In genomic region chr2:49600021-49600681, GRCm38 (mm10) we compare ENCODE assay signal across 13 mouse cellular contexts. TPM values are rescaled to one million over a fixed set of nuclear protein-coding genes. Genes with fewer than 3 reads are reported as not detected.
DNase-seq lines count a peak whose midpoint lies in the region; ATAC-seq lines count a peak whose summit lies in the region.
"Had no signal": no experiment of that assay in that cellular context is flagged by ENCODE, and none has a peak within 500 bp of the region (broad histone marks: within the 10 kb centered on the region; RNA-seq: fewer than 3 reads in every experiment).

No protein-coding gene starts in this region.

- WGBS in midbrain, embryonic 14.5 days: 64% methylated on average over 7 of the region's 7 CpGs
- WGBS in midbrain, embryonic 15.5 days: 59% methylated on average over 7 of the region's 7 CpGs
- WGBS in hindbrain, embryonic 13.5 days: 39% methylated on average over 7 of the region's 7 CpGs

- no peak overlapping the region for H3K4me3 ChIP-seq in midbrain, embryonic 14.5 days (replicated peaks; ENCODE audit: low read depth, low read length)
- H3K4me3 ChIP-seq in midbrain, embryonic 15.5 days: no peak overlapping the region
- H3K4me3 ChIP-seq in hindbrain, embryonic 13.5 days: no peak overlapping the region
- H3K4me3 ChIP-seq: limb, embryonic 13.5 days had no signal

- H3K36me3 ChIP-seq in midbrain, embryonic 14.5 days (ENCODE audit: control insufficient read depth, insufficient read depth, low read length): no peaks in the 10 kb centered on the region
- H3K36me3 ChIP-seq in midbrain, embryonic 15.5 days (replicated peaks): no peaks in the 10 kb centered on the region
- no peaks in the 10 kb centered on the region for H3K36me3 ChIP-seq in hindbrain, embryonic 13.5 days
- H3K36me3 ChIP-seq: limb, embryonic 13.5 days had no signal

- H3K9ac ChIP-seq in midbrain, embryonic 14.5 days (replicated peaks; ENCODE audit: low read length): no peak overlapping the region
- no peak overlapping the region for H3K9ac ChIP-seq in midbrain, embryonic 15.5 days
- no peak overlapping the region for H3K9ac ChIP-seq in hindbrain, embryonic 13.5 days
- H3K9ac ChIP-seq: limb, embryonic 13.5 days had no signal

- DNase-seq in adrenal gland, adult 2 months: peak; percentile 40
- no peak for DNase-seq in adrenal gland, postnatal 4 days (ENCODE audit: low spot score in 2 of 2)
- peak; percentile 28 for DNase-seq in midbrain, embryonic 14.5 days
- no peak for DNase-seq in right cerebral cortex, postnatal 14 days
- no peak for DNase-seq in spleen, adult 12 weeks (ENCODE audit: low spot score)
- DNase-seq: cerebellum, adult 11 months; lung, postnatal 10 days; thymus, postnatal 4 days had no signal

- H3K27me3 ChIP-seq in midbrain, embryonic 14.5 days (ENCODE audit: control insufficient read depth, insufficient read depth, low read length): no peaks in the 10 kb centered on the region
- H3K27me3 ChIP-seq in midbrain, embryonic 15.5 days (replicated peaks): no peaks in the 10 kb centered on the region
- H3K27me3 ChIP-seq in hindbrain, embryonic 13.5 days: no peaks in the 10 kb centered on the region
- H3K27me3 ChIP-seq: limb, embryonic 13.5 days had no signal

- no peaks in the 10 kb centered on the region for H3K9me3 ChIP-seq in midbrain, embryonic 14.5 days (ENCODE audit: control insufficient read depth, low read length)
- no peaks in the 10 kb centered on the region for H3K9me3 ChIP-seq in midbrain, embryonic 15.5 days
- H3K9me3 ChIP-seq in hindbrain, embryonic 13.5 days: no peaks in the 10 kb centered on the region
- H3K9me3 ChIP-seq: limb, embryonic 13.5 days had no signal

- H3K4me2 ChIP-seq in midbrain, embryonic 14.5 days (ENCODE audit: low read length): no peak overlapping the region
- no peak overlapping the region for H3K4me2 ChIP-seq in midbrain, embryonic 15.5 days
- no peak overlapping the region for H3K4me2 ChIP-seq in hindbrain, embryonic 13.5 days
- H3K4me2 ChIP-seq: limb, embryonic 13.5 days had no signal

- ATAC-seq in midbrain, embryonic 14.5 days (ENCODE audit: low FRiP score, low TSS enrichment): no peak
- no peak; the same call in 1 of the 2 replicates for ATAC-seq in midbrain, embryonic 15.5 days (replicated peaks)
- peak; percentile 67 for ATAC-seq in hindbrain, embryonic 13.5 days (ENCODE audit: low FRiP score)
- no peak for ATAC-seq in CD4-positive, CD25-positive, alpha-beta regulatory T cell, adult 4 months

- H3K4me1 ChIP-seq in midbrain, embryonic 14.5 days (ENCODE audit: control insufficient read depth, insufficient read depth, low read length): 0 out of 2 replicates have a peak, but pooled peaks cover 3% of the 10 kb centered on the region
- peaks cover 5% of the 10 kb centered on the region; the same call in 1 of the 2 replicates for H3K4me1 ChIP-seq in midbrain, embryonic 15.5 days
- H3K4me1 ChIP-seq in hindbrain, embryonic 13.5 days (replicated peaks): peaks cover 16% of the 10 kb centered on the region

- H3K27ac ChIP-seq in midbrain, embryonic 14.5 days (replicated peaks; ENCODE audit: low read depth, low read length): no peak overlapping the region
- no peak overlapping the region for H3K27ac ChIP-seq in midbrain, embryonic 15.5 days
- H3K27ac ChIP-seq in hindbrain, embryonic 13.5 days: peak overlapping the region; percentile 48
- H3K27ac ChIP-seq: limb, embryonic 13.5 days had no signal

RNA-seq across cellular contexts. Expression of gene Kif5c, which starts 18.9 kb away (rescaled TPM):
- total RNA-seq in adrenal gland, adult 2 months (2021): 10 to 100 TPM in 1 of 2 experiments, 1 to 10 TPM in 1; 8.8 to 10.8 TPM
- 0.63 and 0.87 TPM in 2 replicates for polyA plus RNA-seq in adrenal gland, adult 2 months (2012; rRNA removed)
- 10 to 100 TPM; 20.8 to 31.1 TPM for total RNA-seq in adrenal gland, postnatal 4 days (2021)
- 221 and 251 TPM in 2 replicates for polyA plus RNA-seq in midbrain, embryonic 14.5 days (2014; fragmentation: Nextera tagmentation; extraction: Ambion mirVana)
- 205 and 215 TPM in 2 replicates for polyA plus RNA-seq in midbrain, embryonic 15.5 days (2015; fragmentation: Nextera tagmentation; extraction: Ambion mirVana)
- polyA plus RNA-seq in hindbrain, embryonic 13.5 days (2015; fragmentation: Nextera tagmentation; extraction: Ambion mirVana): 178 and 186 TPM in 2 replicates
- polyA plus RNA-seq in CD4-positive, CD25-positive, alpha-beta regulatory T cell, adult 4 months (2017; shearing (Covaris generic)): 1 to 10 TPM; 2.0 to 2.1 TPM
- total RNA-seq: granulocyte monocyte progenitor cell, adult 5-6 weeks had no signal

Comparison
In these comparisons a context has a peak if more than half of its experiments do, and no peak if none do; other contexts are left out.
1. DNase-seq: peak in adrenal gland, adult 2 months (single experiment) and midbrain, embryonic 14.5 days (single experiment); none in adrenal gland, postnatal 4 days (0 of 2), right cerebral cortex, postnatal 14 days (single experiment) and spleen, adult 12 weeks (single experiment).
2. RNA of gene Kif5c, which starts 18.9 kb away (polyA plus RNA-seq): 221 to 251 TPM in midbrain, embryonic 14.5 days, 205 to 215 TPM in midbrain, embryonic 15.5 days and 178 to 186 TPM in hindbrain, embryonic 13.5 days; 2.0 to 2.1 TPM in CD4-positive, CD25-positive, alpha-beta regulatory T cell, adult 4 months and 0.63 to 0.87 TPM in adrenal gland, adult 2 months; every median in the first group is over 10 times any median in the second.